Mouse (Mus musculus): Measurements from ENCODE around the gene Olfr218.
"Not testable (repeated sequence)": the region's sequence is repeated elsewhere in the genome, so short reads cannot be mapped to it uniquely, and the experiment has no call there.

The Olfr218 gene

DNA sequence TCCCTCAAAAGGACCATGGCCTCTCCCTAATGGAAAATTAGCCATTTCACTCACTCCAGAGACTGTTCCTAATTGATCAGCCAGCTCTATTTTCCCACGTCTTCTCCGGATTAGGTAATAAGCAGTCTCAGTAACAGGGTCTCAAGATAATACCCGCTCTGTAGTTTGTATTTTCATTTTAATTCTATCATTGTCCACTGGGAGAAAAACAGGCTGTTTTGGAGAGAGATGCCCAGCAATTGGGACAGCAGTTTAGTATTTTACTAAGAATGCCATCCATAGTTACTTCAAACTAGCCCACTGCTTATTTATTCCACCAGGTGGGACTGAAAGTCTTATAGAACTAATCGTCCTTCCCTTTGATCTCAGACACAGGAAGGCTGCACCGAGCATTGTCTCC is at the start of gene Olfr218:
Olfr218 (plus strand) TSS at position 301 of the 400 bp plus-strand sequence.
- DNase-seq (ENCODE audit: low spot score in 2 of 2) = no peak

DNA sequence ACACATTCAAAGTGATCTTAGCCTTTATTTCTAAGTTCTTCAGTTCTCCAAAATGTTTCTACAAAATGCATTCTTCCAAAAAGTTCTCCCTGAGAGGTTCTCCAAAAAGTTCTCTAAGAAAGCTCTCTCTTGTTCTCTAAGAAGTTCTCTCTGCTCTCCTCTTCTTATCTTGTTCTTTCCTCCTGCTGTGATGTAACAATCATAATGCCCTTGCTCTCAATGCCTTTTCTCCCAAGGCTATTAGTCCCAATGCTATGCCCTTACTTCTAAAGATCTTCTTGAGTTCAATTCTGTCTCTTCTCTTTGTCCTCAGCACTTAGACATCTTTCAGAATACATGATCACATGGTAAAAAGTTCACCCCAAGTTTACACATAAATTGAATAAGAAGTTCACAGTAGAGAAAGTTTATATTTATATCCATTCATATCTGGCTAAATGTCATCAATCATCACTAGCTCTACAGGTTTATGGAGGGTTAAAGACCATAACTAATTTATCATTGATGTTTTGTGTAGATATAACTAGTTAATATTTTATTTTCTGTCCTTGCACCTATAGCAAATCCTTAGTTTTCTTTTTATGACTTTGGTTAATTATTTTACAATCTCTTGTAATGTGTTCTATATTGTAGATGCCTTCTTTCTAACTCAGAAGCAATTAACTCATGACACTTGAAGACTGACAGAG is 23.3 kb upstream of the Olfr218 start:
- DNase-seq (ENCODE audit: low spot score in 2 of 2) = no peak

DNA sequence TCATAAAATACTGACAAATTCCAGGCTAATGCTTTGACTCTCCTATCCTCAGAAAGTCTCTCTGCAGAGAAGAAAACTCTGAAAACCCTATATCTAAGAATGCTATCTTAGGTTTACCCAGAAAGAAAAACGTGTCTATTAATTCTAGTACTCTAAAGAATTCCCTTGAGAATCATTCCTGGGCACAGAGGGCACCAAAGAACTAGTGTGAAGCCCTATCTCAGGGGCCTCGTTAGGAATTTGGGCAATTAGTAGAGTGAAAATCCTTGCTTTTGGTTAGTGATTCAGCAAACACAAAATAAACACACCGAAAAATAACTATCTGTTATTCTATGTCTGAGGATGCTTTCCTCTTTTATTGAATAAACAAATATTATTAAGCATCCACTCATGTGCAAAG is 7.1 kb upstream of the Olfr218 start, which contains the start of gene Olfr1406:
Olfr1406 (minus strand) TSS at position 101 of the 400 bp plus-strand sequence.
- no peak for DNase-seq (ENCODE audit: low spot score in 2 of 2)

DNA sequence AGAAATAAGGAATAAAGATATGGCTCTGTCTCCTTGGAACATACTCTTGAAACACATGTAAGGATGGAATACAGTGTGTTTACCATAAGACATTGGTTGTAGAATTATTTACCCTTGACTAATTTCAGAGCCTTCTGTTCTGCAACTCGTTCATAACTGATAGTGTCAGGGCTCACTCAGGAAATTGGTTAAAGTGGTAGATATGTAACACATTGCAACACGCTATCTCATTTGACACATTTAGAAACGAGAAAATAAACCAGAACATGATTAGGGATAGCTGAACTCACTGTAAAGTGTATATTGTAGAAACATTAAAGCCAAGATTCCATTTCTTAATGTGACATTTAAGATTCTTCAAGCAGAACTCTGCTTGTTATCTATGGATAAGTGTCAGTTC is 5.5 kb upstream of the Olfr218 start:
- DNase-seq (ENCODE audit: low spot score in 2 of 2) = no peak

DNA sequence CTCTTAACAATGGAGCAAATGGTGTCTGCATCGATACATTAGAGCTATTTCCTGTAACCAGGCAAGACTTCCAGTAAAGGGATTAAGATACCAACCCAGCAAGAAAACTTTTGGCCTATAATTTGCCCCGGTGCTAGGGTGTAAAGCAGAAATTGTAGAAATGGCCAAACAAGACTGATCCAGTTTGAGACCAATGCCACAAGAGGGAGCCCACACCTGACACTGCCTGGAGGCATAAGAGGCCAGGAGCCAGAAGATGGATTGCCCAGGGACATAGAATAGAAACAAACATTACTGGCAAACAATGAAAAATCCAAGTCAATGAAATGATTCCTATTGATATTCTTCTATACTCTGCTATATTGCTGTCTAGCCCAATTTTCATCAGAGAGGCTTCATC is 1.2 kb upstream of the Olfr218 start:
- no peak for DNase-seq (ENCODE audit: low spot score in 2 of 2)

DNA sequence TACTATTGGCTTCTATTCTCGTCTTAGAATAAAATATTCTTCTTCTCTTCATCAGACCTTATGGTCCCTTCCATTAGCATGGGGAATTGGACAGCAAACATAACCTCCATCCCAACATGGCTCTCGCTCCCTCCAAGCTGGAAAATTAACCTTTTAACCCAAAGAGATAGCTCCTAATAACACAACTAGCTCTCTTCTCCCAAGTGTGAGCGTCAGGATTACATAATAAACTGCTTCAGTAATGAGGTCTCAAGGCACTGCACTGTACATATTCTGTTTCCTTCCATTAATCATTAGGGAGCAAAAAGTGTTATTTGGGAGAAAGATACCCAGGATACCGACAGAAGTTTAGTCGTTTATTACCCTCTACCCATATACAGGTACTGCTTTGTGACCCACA is 14.5 kb downstream of the Olfr218 start, which contains the start of gene Olfr1404:
Olfr1404 (plus strand) TSS at position 301 of the 400 bp plus-strand sequence.
- no peak for DNase-seq (ENCODE audit: low spot score in 2 of 2)

DNA sequence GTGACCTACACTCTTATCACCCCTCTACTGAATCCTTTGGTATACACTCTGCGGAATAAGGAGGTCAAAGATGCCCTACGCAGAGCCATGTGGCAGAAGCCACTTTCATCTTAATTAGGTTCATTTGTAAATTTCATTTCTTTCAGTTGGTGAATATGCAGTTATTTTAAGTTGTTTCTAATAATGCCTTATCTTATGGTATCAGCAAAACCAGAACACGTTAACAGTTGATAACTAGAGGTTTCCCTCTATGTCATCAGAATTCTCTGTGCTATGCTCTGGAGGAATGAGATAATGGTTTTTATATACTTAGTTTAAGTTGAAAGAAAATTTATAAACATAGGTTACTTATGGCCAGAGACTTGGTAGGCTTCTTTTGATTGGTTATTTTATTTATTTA is 18.9 kb downstream of the Olfr218 start:
- DNase-seq (ENCODE audit: low spot score in 2 of 2) = no peak

DNA sequence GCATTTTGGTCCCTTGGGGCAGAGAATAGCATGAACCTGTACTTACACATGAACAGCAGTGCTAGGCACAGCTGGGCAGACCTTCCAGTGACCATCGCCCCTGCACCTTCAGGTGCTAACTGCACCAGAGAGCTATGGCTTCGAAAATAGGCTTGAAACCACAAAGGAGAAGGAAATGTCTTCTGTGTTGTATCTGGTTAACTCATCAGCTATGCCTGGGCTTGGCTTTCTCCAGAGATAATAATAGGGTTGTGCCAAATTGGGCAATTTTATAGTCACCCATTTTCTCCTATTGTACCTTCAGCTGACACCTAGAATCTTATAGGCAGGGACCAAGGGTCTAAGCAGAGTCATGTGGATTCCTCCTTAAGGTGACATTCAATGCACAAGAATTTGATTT is 29.5 kb downstream of the Olfr218 start, which contains the start of gene Fcer1a:
Fcer1a (minus strand) TSS at position 134 of the 400 bp plus-strand sequence.
- DNase-seq (ENCODE audit: low spot score in 2 of 2) = no peak

DNA sequence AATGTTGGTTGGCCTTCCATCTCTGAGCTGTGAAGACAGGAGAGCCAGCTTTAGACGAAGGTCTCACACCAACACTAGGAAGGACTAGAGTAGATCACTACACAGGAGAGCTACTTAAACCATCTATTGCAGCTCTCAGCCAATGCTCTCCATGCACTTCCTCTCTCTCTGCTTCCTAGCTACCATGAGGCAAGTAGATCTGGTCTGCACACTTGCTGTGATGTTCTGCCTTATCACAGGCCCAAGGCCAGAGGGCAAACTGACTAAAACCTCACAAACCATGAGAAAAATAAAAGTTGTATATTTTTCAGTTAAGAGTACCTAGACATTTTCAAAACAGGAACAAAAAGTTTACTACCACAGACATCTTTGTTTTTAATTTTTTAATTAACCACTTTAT is 39.4 kb downstream of the Olfr218 start:
- DNase-seq (ENCODE audit: low spot score in 2 of 2) = not testable (repeated sequence)

DNA sequence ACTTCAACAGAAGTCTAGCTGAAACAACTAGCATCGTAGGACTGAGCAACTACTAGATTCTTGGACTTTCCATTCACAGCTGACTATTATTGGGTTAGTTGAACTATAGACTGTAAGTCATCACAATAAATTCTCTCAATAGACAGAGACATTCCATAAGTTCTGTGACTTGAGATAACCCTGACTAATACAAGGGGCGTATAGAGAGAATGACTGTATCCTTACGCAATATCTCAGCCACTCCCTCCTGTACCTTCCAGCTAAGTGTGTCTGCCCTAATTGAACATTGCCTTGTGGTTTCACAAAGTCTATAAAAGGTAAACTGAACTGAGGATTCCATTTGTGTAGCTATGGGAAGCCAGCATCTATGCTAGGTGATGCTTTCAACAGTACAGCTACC is 52.3 kb downstream of the Olfr218 start:
- DNase-seq (ENCODE audit: low spot score in 2 of 2) = no peak
